Mouse (Mus musculus) hindbrain, embryonic 16.5 days (tissue): Measurements from ENCODE around the gene E130208F15Rik. TPM values are rescaled to one million over a fixed set of nuclear protein-coding genes. Genes with fewer than 3 reads are reported as not detected.

Experiments used
- ATAC-seq: fragments of 200-750 bp; cut with Nextera tagmentation; 2 replicates; pipeline ENCODE4 v1.8.0; 2017; ENCODE audit warnings: moderate TSS enrichment, moderate library complexity
- H3K27ac ChIP-seq: fragments of 300-500 bp; sonication (generic); 2 replicates; pipeline ENCODE4 v1.5.1; 2014; ENCODE audit warnings: low read depth, mild to moderate bottlenecking, control low read depth, low read length, moderate library complexity
- H3K27me3 ChIP-seq: fragments of 300-500 bp; sonication (generic); replicated peaks from 2 replicates; pipeline ENCODE4 v1.6.1; 2014; ENCODE audit warnings: low read length; ENCODE audit not compliant: control insufficient read depth, insufficient read depth
- H3K36me3 ChIP-seq: fragments of 300-500 bp; sonication (generic); 2 replicates; pipeline ENCODE4 v1.6.1; 2014; ENCODE audit warnings: mild to moderate bottlenecking, low read length, moderate library complexity, mixed read lengths; ENCODE audit not compliant: control insufficient read depth, insufficient read depth
- H3K4me1 ChIP-seq: fragments of 300-500 bp; sonication (generic); 2 replicates; pipeline ENCODE4 v1.6.1; 2014; ENCODE audit warnings: low read depth, low read length; ENCODE audit not compliant: control insufficient read depth, insufficient read depth
- H3K4me2 ChIP-seq: fragments of 300-500 bp; sonication (generic); 2 replicates; pipeline ENCODE4 v1.6.1; 2014; ENCODE audit warnings: mild to moderate bottlenecking, low read length, control low read depth, moderate library complexity
- H3K4me3 ChIP-seq: fragments of 300-500 bp; sonication (generic); 2 replicates; pipeline ENCODE4 v1.5.1; 2014; ENCODE audit warnings: mild to moderate bottlenecking, low read length, control low read depth, moderate library complexity
- H3K9ac ChIP-seq: fragments of 300-500 bp; sonication (generic); 2 replicates; pipeline ENCODE4 v1.6.1; 2014; ENCODE audit warnings: low read depth, mild to moderate bottlenecking, control low read depth, low read length, moderate library complexity
- H3K9me3 ChIP-seq: fragments of 300-500 bp; sonication (generic); 2 replicates; pipeline ENCODE4 v1.6.1; 2014; ENCODE audit warnings: mild to moderate bottlenecking, low read length, moderate library complexity; ENCODE audit not compliant: control insufficient read depth
- WGBS: fragments of 180-500 bp; shearing (Covaris S2); extraction: QIAGEN DNeasy Blood & Tissue Kit; methylation state at CpG from one replicate; pipeline ENCODE4 v1.1.7; 2014; 5-methylcytosine and 5-hydroxymethylcytosine counted together
- polyA plus RNA-seq: library from polyadenylated mRNA; unstranded; fragments of >200 nt; fragmentation: Nextera tagmentation; extraction: Ambion mirVana; gene quantifications from 2 replicates; pipeline ENCODE4 v1.2.1, GENCODE M21; 2015

The E130208F15Rik gene
- polyA plus RNA-seq, 1 experiment from 2014 or later: 0.21 TPM

DNA sequence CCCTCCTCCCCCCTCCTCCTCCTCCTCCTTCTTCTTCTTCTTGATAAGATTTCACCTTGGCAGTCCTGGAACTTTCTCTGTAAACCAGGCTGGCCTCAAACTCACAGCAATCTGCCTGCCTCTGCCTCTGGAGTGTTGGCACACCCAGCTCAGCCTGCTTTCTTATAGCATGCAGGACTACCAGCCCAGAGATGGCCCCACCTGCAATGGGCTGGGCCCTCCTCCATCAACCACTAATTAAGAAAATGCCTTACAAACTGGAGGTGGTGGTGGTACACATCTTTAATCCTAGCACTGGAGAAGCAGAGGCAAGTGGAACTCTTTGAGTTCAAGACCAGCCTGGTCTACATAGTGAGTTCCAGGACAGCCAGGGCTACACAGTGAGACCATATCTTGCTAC, 4.9 kb downstream of the E130208F15Rik start:
- H3K4me3 ChIP-seq: no peak overlapping the region
- peaks cover 8% of the 10 kb centered on the region for H3K4me1 ChIP-seq
- H3K4me2 ChIP-seq: no peak overlapping the region
- no peak overlapping the region for H3K9ac ChIP-seq
- no peak for ATAC-seq
- no peaks in the 10 kb centered on the region for H3K9me3 ChIP-seq
- H3K27me3 ChIP-seq: no peaks in the 10 kb centered on the region
- no peak overlapping the region for H3K27ac ChIP-seq
- H3K36me3 ChIP-seq: no peaks in the 10 kb centered on the region

- H3K9ac ChIP-seq: 0 out of 2 replicates have a peak overlapping the region, but pooled peaks have one; percentile 6
Measured at GRCm38 (mm10) chr7:30327140-30327539, 5.6 kb downstream of the E130208F15Rik start.

DNA sequence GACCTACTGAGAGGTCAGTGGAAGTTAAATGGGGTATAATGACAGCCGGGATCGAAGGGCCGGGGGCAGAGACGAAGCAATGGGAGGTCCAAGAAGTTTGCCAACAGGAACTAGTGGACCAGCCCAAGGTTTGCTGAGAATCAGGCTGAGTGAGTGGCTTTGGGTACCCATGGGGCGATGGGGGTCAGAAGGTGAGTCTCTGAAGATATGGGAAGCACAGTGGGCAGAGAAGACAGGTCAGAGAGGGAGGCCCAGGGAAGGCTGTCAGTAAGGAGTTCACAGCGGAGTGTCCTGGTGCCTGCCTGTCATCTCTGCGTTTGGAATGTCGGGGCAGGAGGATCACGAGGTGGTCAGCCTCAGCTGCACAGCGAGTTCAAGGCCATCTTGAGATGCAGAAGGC, 6.8 kb downstream of the E130208F15Rik start:
- Histone ChIP-seq H3K4me2 (no peak overlapping the region), H3K36me3 (no peaks in the 10 kb centered on the region), H3K4me1 (peaks cover 14% of the 10 kb centered on the region), H3K9me3 (no peaks in the 10 kb centered on the region), H3K27me3 (no peaks in the 10 kb centered on the region), H3K27ac (no peak overlapping the region), H3K4me3 (no peak overlapping the region), H3K9ac (no peak overlapping the region)
- ATAC-seq: no peak
- 47% methylated on average over 10 of the region's 10 CpGs for WGBS

More at GRCm38 (mm10) chr7:30327140-30327539, 5.6 kb downstream of the E130208F15Rik start:
- no peak overlapping the region for H3K27ac ChIP-seq
- peaks cover 8% of the 10 kb centered on the region for H3K4me1 ChIP-seq
- 43% methylated on average over 15 of the region's 15 CpGs for WGBS
- no peaks in the 10 kb centered on the region for H3K9me3 ChIP-seq
- no peak overlapping the region for H3K4me2 ChIP-seq
- ATAC-seq: no peak
- no peaks in the 10 kb centered on the region for H3K27me3 ChIP-seq
- no peaks in the 10 kb centered on the region for H3K36me3 ChIP-seq
- no peak overlapping the region for H3K4me3 ChIP-seq

- Histone ChIP-seq H3K4me1 (peaks cover 28% of the 10 kb centered on the region), H3K4me3 (peak overlapping the region; percentile 21), H3K9me3 (no peaks in the 10 kb centered on the region), H3K9ac (peak overlapping the region; percentile 3; the same call in 1 of the 2 replicates), H3K4me2 (peak overlapping the region; percentile 51), H3K36me3 (no peaks in the 10 kb centered on the region), H3K27ac (peak overlapping the region; percentile 14; the same call in 1 of the 2 replicates), H3K27me3 (peaks cover 9% of the 10 kb centered on the region)
- 1% methylated on average over 13 of the region's 13 CpGs for WGBS
- ATAC-seq: peak; percentile 89
Measured at GRCm38 (mm10) chr7:30331887-30332286, 10.3 kb downstream of the E130208F15Rik start.

- peak overlapping the region; percentile 51; the same call in 1 of the 2 replicates for H3K4me2 ChIP-seq
- 56% methylated on average over 18 of the region's 18 CpGs for WGBS
- 0 out of 2 replicates have a peak overlapping the region, but pooled peaks have one; percentile 23 for H3K9ac ChIP-seq
- H3K27ac ChIP-seq: no peak overlapping the region
- peaks cover 28% of the 10 kb centered on the region for H3K4me1 ChIP-seq
- no peak for ATAC-seq
- H3K27me3 ChIP-seq: peaks cover 9% of the 10 kb centered on the region
- H3K4me3 ChIP-seq: no peak overlapping the region
- H3K9me3 ChIP-seq: no peaks in the 10 kb centered on the region
- no peaks in the 10 kb centered on the region for H3K36me3 ChIP-seq
Measured at GRCm38 (mm10) chr7:30332622-30333259, 11.2 kb downstream of the E130208F15Rik start.

DNA sequence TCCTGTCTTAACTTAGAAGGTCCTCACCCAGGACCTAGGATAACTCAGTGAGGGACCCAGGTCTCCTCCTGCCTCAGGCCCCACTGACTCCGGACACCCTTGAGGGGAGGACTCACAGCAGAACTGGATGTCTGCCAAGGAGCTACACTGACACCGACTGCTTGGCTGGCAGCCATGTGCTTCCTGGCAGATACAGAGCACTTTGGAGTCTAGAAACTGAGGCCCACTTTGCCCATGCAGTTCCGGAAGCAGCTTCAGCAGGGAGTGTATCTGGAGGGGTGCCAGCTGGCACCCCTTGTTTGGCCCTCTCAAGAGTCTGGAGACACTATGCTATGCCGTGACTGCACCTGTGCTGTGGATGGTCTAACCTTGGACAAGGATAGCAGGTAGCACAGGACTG, 11.9 kb downstream of the E130208F15Rik start:
- peaks cover 28% of the 10 kb centered on the region for H3K4me1 ChIP-seq
- H3K36me3 ChIP-seq: no peaks in the 10 kb centered on the region
- no peak overlapping the region for H3K27ac ChIP-seq
- peak; percentile 66 for ATAC-seq
- H3K27me3 ChIP-seq: peaks cover 9% of the 10 kb centered on the region
- H3K4me3 ChIP-seq: no peak overlapping the region
- H3K9me3 ChIP-seq: no peaks in the 10 kb centered on the region
- WGBS: 22% methylated on average over 4 of the region's 4 CpGs
- no peak overlapping the region for H3K9ac ChIP-seq
- H3K4me2 ChIP-seq: no peak overlapping the region

- H3K36me3 ChIP-seq: no peaks in the 10 kb centered on the region
- H3K4me1 ChIP-seq: peaks cover 30% of the 10 kb centered on the region
- H3K27me3 ChIP-seq: peaks cover 13% of the 10 kb centered on the region
- H3K4me3 ChIP-seq: no peak overlapping the region
- no peaks in the 10 kb centered on the region for H3K9me3 ChIP-seq
- H3K27ac ChIP-seq: no peak overlapping the region
- peak overlapping the region; percentile 17; the same call in 1 of the 2 replicates for H3K9ac ChIP-seq
- ATAC-seq: no peak
- WGBS: 63% methylated on average over 4 of the region's 5 CpGs
- H3K4me2 ChIP-seq: no peak overlapping the region
Measured at GRCm38 (mm10) chr7:30334563-30334962, 13.0 kb downstream of the E130208F15Rik start.

GRCm38 (mm10) chr7:30335688-30336087, 14.1 kb downstream of the E130208F15Rik start:
- WGBS: 65% methylated on average over 6 of the region's 6 CpGs
- Histone ChIP-seq H3K4me1 (peaks cover 30% of the 10 kb centered on the region), H3K36me3 (no peaks in the 10 kb centered on the region), H3K9ac (no peak overlapping the region), H3K27me3 (peaks cover 15% of the 10 kb centered on the region), H3K4me3 (no peak overlapping the region), H3K4me2 (no peak overlapping the region), H3K27ac (no peak overlapping the region), H3K9me3 (no peaks in the 10 kb centered on the region)
- ATAC-seq: no peak

DNA sequence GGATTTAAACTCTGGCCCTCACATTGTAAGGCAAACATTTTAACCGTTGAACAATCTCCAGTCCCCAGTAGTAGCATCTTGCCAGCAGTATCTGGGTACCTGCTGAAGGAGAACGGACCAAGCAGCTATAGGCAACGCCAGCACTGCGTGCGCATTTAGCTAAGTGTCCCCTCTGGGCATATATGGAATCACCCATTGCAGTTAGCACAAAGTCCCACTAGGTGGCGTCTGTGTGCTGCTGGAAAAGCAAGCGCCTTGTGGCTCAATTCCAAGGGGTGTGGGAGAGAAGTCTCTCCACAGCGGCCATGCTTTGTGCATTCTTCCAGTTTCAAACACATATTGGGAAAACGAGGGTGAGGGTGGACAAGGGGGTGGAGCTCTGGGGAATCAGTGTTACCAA, 14.8 kb downstream of the E130208F15Rik start:
- 2% methylated on average over 9 of the region's 9 CpGs for WGBS
- no peaks in the 10 kb centered on the region for H3K36me3 ChIP-seq
- peak; percentile 31 for ATAC-seq
- peaks cover 15% of the 10 kb centered on the region for H3K27me3 ChIP-seq
- peaks cover 28% of the 10 kb centered on the region for H3K4me1 ChIP-seq
- H3K9me3 ChIP-seq: no peaks in the 10 kb centered on the region
- H3K4me2 ChIP-seq: 0 out of 2 replicates have a peak overlapping the region, but pooled peaks have one; percentile 29
- H3K9ac ChIP-seq: peak overlapping the region; percentile 24; the same call in 1 of the 2 replicates
- H3K27ac ChIP-seq: no peak overlapping the region
- no peak overlapping the region for H3K4me3 ChIP-seq
